Mouse (Mus musculus): ENCODE measurements around the gene Gm11213. TPM values are rescaled to one million over a fixed set of nuclear protein-coding genes. Genes with fewer than 3 reads are reported as not detected.

The Gm11213 gene
- polyA plus RNA-seq, 1 experiment from 2014 or later, result not detected

DNA sequence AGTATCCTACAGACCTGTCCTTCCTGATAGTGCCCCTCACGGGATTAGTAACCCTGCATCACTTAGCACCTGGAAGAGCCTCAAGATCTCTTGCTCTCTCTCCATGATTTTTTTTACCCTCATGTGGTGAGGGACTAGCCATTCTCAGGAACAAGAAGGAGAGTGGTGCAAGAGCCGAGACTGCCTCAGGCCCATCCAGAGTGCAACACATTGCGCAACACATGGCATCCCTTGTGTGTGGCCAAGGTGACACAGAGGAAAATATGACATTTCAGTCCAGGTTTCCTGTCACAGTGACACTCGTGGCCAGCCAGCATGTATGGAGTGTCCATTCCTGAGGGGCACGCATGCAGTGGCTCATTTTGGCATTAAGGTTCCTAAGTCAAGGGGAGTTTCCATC lies 32.4 kb downstream of the Gm11213 start:
- Histone ChIP-seq H3K36me3 (replicated peaks; ENCODE audit: insufficient read depth, low read length) (peaks cover 36% of the 10 kb centered on the region), H3K4me1 (ENCODE audit: insufficient read depth) (no peaks in the 10 kb centered on the region), H3K27me3 (ENCODE audit: insufficient read depth, low read length) (no peaks in the 10 kb centered on the region), H3K9ac (replicated peaks) (no peak overlapping the region), H3K4me2 (ENCODE audit: low read depth, low read length) (no peak overlapping the region), H3K4me3 (ENCODE audit: low read depth, low read length) (no peak overlapping the region), H3K27ac (ENCODE audit: low read depth) (no peak overlapping the region), H3K9me3 (ENCODE audit: low read length) (no peaks in the 10 kb centered on the region)
- DNase-seq (peak; percentile 24), ATAC-seq (no peak)
- TF ChIP-seq CTCF (IDR thresholded peaks at IDR 0.05; ENCODE audit: low read depth) (no peak), EP300 (IDR thresholded peaks at IDR 0.05; ENCODE audit: low read depth) (no peak)
- WGBS (ENCODE audit: insufficient replicate concordance), result 70% methylated on average over 5 of the region's 5 CpGs

DNA sequence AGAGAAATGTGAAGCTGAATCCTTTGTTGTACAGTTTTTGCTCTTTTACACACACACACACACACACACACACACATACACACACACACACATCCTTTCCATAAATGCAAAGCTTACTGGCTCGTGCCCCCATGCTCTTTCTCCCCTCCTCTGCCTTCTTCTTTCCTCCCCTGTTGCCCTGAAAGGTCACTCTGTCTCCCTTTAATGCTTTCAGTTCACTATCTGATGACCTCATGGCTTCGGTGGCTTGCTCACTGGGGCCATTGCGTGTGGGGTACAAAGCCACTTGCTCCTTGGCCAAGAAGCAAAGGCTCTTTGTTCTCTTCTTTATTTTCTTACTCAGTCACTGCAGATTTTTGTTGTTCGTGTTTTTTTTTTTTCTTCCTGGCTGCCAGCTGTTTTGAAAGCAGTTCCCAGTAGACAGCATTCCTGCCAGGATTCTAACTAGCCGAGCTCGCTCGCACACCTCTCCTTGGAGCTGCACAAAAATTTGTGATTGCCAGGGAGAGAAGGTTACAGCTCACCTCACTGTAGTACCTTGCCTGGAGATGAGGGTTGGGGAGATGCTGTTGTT lies 34.8 kb downstream of the Gm11213 start:
- ATAC-seq, result no peak
- TF ChIP-seq CTCF (IDR thresholded peaks at IDR 0.05; ENCODE audit: low read depth) (no peak), EP300 (IDR thresholded peaks at IDR 0.05; ENCODE audit: low read depth) (no peak)
- Histone ChIP-seq H3K4me2 (ENCODE audit: low read depth, low read length) (no peak overlapping the region), H3K9me3 (ENCODE audit: low read length) (no peaks in the 10 kb centered on the region), H3K4me1 (ENCODE audit: insufficient read depth) (no peaks in the 10 kb centered on the region), H3K4me3 (ENCODE audit: low read depth, low read length) (no peak overlapping the region), H3K27me3 (ENCODE audit: insufficient read depth, low read length) (no peaks in the 10 kb centered on the region), H3K27ac (ENCODE audit: low read depth) (no peak overlapping the region), H3K36me3 (replicated peaks; ENCODE audit: insufficient read depth, low read length) (peaks cover 42% of the 10 kb centered on the region), H3K9ac (replicated peaks) (no peak overlapping the region)
- WGBS (ENCODE audit: insufficient replicate concordance), result 68% methylated on average over 7 of the region's 7 CpGs
- no peak for DNase-seq

DNA sequence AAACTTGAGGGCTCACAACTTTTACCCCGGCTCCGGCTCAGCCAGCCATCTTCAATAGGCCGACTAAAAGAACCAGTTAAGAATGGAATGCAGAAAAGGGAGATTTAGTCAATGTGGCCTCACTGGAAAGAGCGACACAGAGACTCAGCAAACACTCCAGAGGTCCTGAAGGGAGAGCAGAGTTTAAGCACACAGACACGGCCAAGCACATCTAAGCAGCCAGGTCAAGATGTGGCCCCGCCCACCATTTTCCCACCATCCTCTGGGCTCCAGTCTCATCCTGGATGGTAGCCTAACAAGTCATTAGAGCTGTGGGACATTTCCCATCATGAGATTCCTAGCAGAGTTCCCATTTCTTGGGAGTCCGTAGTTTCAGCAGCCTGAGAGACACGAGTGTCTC lies 35.7 kb downstream of the Gm11213 start:
- H3K4me3 ChIP-seq (ENCODE audit: low read depth, low read length), result no peak overlapping the region
- H3K4me2 ChIP-seq (ENCODE audit: low read depth, low read length), result no peak overlapping the region
- DNase-seq (no peak), ATAC-seq (no peak)
- no peaks in the 10 kb centered on the region for H3K4me1 ChIP-seq (ENCODE audit: insufficient read depth)
- no peaks in the 10 kb centered on the region for H3K9me3 ChIP-seq (ENCODE audit: low read length)
- H3K36me3 ChIP-seq (replicated peaks; ENCODE audit: insufficient read depth, low read length), result peaks cover 50% of the 10 kb centered on the region
- H3K9ac ChIP-seq (replicated peaks), result no peak overlapping the region
- 76% methylated on average over 8 of the region's 8 CpGs for WGBS (ENCODE audit: insufficient replicate concordance)
- no peaks in the 10 kb centered on the region for H3K27me3 ChIP-seq (ENCODE audit: insufficient read depth, low read length)
- TF ChIP-seq EP300 (IDR thresholded peaks at IDR 0.05; ENCODE audit: low read depth) (no peak), CTCF (IDR thresholded peaks at IDR 0.05; ENCODE audit: low read depth) (no peak)
- no peak overlapping the region for H3K27ac ChIP-seq (ENCODE audit: low read depth)

DNA sequence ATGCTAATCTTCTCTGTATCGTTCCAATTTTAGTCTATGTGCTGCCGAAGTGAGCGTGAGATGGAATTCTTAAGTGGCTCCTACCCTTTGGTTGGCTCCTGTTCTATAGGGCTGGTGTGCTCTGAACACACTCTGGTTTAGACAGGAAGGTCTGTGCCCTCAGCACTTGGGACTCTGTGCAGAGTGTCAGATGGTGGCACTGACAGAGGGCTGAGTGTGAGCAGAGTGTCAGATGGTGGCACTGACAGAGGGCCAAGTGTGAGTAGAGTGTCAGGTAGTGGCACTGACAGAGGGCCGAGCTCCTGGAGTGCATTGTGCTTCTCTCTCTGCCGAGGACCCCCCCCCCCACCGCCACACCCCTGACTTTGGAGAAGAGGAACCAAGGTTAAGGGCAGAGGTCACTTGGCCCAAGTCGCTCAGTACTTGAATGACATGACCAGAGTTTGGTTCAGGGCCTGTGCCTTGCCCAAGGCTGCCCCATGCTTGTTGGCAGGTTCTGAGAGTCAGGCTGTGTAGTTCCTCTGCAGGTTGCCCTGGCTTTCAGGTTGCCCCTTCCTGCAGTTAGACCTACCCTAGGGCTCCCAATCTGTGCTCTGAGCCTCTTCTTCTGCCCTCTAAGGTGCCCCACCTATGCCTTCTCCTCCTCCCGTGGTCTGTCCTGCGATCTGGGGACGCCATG lies 37.2 kb downstream of the Gm11213 start:
- Histone ChIP-seq H3K27me3 (ENCODE audit: insufficient read depth, low read length) (no peaks in the 10 kb centered on the region), H3K4me2 (ENCODE audit: low read depth, low read length) (no peak overlapping the region), H3K27ac (ENCODE audit: low read depth) (no peak overlapping the region), H3K9ac (replicated peaks) (no peak overlapping the region), H3K4me1 (ENCODE audit: insufficient read depth) (peaks cover 5% of the 10 kb centered on the region; the same call in 1 of the 2 replicates), H3K36me3 (replicated peaks; ENCODE audit: insufficient read depth, low read length) (peaks cover 40% of the 10 kb centered on the region), H3K9me3 (ENCODE audit: low read length) (no peaks in the 10 kb centered on the region), H3K4me3 (ENCODE audit: low read depth, low read length) (no peak overlapping the region)
- ATAC-seq (no peak), DNase-seq (no peak)
- WGBS (ENCODE audit: insufficient replicate concordance), result 81% methylated on average over 10 of the region's 10 CpGs
- TF ChIP-seq CTCF (IDR thresholded peaks at IDR 0.05; ENCODE audit: low read depth) (no peak), EP300 (IDR thresholded peaks at IDR 0.05; ENCODE audit: low read depth) (no peak)

DNA sequence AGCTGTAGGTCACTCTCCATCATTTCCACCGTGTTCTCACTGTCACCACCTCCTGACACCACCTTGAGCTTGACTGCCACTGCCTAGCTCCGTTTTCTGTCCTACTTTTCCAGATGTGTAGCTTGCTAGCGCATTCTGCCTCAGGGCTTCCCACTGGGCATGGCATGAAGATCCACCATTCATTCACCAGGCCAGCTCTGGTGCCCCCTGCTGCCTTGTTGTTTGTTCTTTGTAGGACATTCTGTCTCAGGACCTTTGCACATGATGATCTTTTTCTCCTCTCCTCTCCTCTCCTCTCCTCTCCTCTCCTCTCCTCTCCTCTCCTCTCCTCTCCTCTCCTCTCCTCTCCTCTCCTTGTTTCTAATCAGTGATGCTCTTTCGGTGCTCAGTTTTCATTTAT lies 42.3 kb downstream of the Gm11213 start:
- Histone ChIP-seq H3K4me2 (ENCODE audit: low read depth, low read length) (peak overlapping the region; percentile 95), H3K9me3 (ENCODE audit: low read length) (no peaks in the 10 kb centered on the region), H3K27me3 (ENCODE audit: insufficient read depth, low read length) (no peaks in the 10 kb centered on the region), H3K4me1 (ENCODE audit: insufficient read depth) (peaks cover 48% of the 10 kb centered on the region), H3K27ac (ENCODE audit: low read depth) (peak overlapping the region; percentile 96), H3K9ac (replicated peaks) (no peak overlapping the region), H3K36me3 (replicated peaks; ENCODE audit: insufficient read depth, low read length) (peaks cover 15% of the 10 kb centered on the region), H3K4me3 (ENCODE audit: low read depth, low read length) (0 out of 2 replicates have a peak overlapping the region, but pooled peaks have one; percentile 34)
- DNase-seq, result no peak
- no peak for TF ChIP-seq EP300 (IDR thresholded peaks at IDR 0.05; ENCODE audit: low read depth)
- peak; percentile 50 for TF ChIP-seq CTCF (IDR thresholded peaks at IDR 0.05; ENCODE audit: low read depth)
- 74% methylated on average over 4 of the region's 4 CpGs for WGBS (ENCODE audit: insufficient replicate concordance)
- no peak for ATAC-seq

DNA sequence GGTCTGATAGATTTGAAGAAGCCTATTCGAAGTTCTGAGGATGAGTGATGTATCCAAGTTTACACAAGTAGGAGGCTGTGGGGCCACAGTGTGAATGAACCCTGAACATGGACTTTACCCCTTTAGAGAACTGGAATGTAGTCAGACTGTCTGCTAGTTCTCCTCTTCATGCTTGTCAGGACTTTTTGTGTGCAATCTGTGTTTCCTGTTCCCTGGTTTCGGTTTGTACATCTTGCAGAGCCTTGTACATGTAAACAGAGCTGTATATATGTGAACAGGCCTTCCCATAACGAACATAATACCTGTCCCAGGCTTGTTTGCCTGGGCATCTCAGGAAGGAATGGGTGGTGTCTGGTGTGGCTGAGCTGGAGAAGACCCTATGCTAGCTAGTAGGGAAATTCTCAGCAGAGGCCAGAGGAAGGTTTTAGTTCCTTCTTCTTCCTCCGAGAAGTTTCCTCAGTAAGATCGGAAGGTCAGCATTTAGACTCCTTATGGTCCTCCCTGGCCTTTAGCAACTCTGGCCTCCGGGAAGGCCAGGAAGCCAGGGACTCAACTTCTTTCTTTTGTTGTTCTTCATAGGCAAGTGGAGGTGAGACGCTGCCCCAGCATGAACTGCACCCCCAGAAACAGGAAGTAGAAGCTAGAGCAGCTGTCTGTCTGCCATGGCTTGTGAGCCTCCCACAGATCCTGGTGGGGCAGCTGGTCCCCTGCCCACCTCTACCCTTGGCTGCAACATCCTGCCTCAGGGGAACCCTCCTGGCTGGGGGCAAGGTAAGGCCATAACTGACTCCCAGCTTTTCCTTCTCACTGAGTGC lies 43.0 kb downstream of the Gm11213 start:
- H3K27me3 ChIP-seq (ENCODE audit: insufficient read depth, low read length), result no peaks in the 10 kb centered on the region
- peak overlapping the region; percentile 34 for H3K4me3 ChIP-seq (ENCODE audit: low read depth, low read length)
- peaks cover 54% of the 10 kb centered on the region for H3K4me1 ChIP-seq (ENCODE audit: insufficient read depth)
- H3K9ac ChIP-seq (replicated peaks), result peak overlapping the region; percentile 46; the same call in 1 of the 2 replicates
- peak; percentile 36 for DNase-seq
- H3K4me2 ChIP-seq (ENCODE audit: low read depth, low read length), result peak overlapping the region; percentile 95
- TF ChIP-seq EP300 (IDR thresholded peaks at IDR 0.05; ENCODE audit: low read depth) (peak; percentile 26; the same call in 1 of the 2 replicates), CTCF (IDR thresholded peaks at IDR 0.05; ENCODE audit: low read depth) (no peak)
- H3K9me3 ChIP-seq (ENCODE audit: low read length), result no peaks in the 10 kb centered on the region
- WGBS (ENCODE audit: insufficient replicate concordance), result 19% methylated on average over 7 of the region's 7 CpGs
- H3K36me3 ChIP-seq (replicated peaks; ENCODE audit: insufficient read depth, low read length), result peaks cover 13% of the 10 kb centered on the region
- peak overlapping the region; percentile 96 for H3K27ac ChIP-seq (ENCODE audit: low read depth)
- peak; percentile 64 for ATAC-seq
